Mouse (Mus musculus): ENCODE data around the gene Plekha4. TPM values are rescaled to one million over a fixed set of nuclear protein-coding genes. Genes with fewer than 3 reads are reported as not detected.
A peak's percentile ranks its signal among the peaks of the same experiment; 100 is the strongest.

The Plekha4 gene
- polyA plus RNA-seq, 1 experiment, result 1.2 TPM

GRCm38 (mm10) chr7:45492225-45492844 lies 33.8 kb upstream of the Plekha4 start:
- H3K4me1 ChIP-seq (ENCODE audit: control insufficient read depth, insufficient read depth, low read length), result peaks cover 35% of the 10 kb centered on the region
- H3K4me3 ChIP-seq (replicated peaks; ENCODE audit: insufficient read depth, low read depth, low read length), result no peak overlapping the region
- 75% methylated on average over 8 of the region's 8 CpGs for WGBS
- DNase-seq, result peak; percentile 40 to 51
- peak overlapping the region; percentile 77 for H3K27ac ChIP-seq (ENCODE audit: insufficient read depth, low read length)
- 0 out of 2 replicates have a peak, but pooled peaks have one; percentile 7 for TF ChIP-seq CTCF (IDR thresholded peaks at IDR 0.05; ENCODE audit: borderline replicate concordance, insufficient read depth, low read depth, low read length)
- no peak for TF ChIP-seq POLR2A (IDR thresholded peaks at IDR 0.05; ENCODE audit: borderline replicate concordance, insufficient read depth, low read length)
- H3K27me3 ChIP-seq (ENCODE audit: control insufficient read depth, insufficient read depth, low read length), result no peaks in the 10 kb centered on the region

- no peak for TF ChIP-seq CTCF (IDR thresholded peaks at IDR 0.05; ENCODE audit: borderline replicate concordance, insufficient read depth, low read depth, low read length)
- no peak for TF ChIP-seq POLR2A (IDR thresholded peaks at IDR 0.05; ENCODE audit: borderline replicate concordance, insufficient read depth, low read length)
- Histone ChIP-seq H3K4me3 (replicated peaks; ENCODE audit: insufficient read depth, low read depth, low read length) (no peak overlapping the region), H3K27ac (ENCODE audit: insufficient read depth, low read length) (peak overlapping the region; percentile 97), H3K27me3 (ENCODE audit: control insufficient read depth, insufficient read depth, low read length) (no peaks in the 10 kb centered on the region), H3K4me1 (ENCODE audit: control insufficient read depth, insufficient read depth, low read length) (peaks cover 35% of the 10 kb centered on the region)
- WGBS, result 14% methylated on average over 5 of the region's 5 CpGs
- peak; percentile 87 to 93 for DNase-seq
These were observed 33.2 kb upstream of the Plekha4 start for GRCm38 (mm10) chr7:45492951-45493350.

DNA sequence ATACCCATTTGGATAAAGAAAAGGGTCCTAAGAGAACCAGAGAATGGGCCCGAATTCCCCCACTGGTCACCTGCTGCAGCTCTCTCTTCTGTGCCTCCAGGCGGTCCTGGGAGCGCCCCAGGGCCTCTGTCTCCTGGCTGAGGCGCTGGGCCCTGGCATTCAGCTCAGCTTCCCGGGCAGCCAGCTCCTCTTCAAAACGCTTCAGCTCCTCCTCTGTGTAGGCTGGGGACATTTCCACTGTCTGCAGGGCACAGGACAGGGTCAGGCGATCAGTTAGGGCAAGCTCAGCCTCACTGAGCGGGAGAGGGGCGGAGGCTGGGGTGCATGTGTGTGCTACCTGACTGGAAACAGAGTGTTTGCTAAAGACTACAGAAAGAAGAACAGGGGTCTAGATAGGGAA lies 31.6 kb upstream of the Plekha4 start:
- no peak for TF ChIP-seq CTCF (IDR thresholded peaks at IDR 0.05; ENCODE audit: borderline replicate concordance, insufficient read depth, low read depth, low read length)
- no peak for TF ChIP-seq POLR2A (IDR thresholded peaks at IDR 0.05; ENCODE audit: borderline replicate concordance, insufficient read depth, low read length)
- WGBS, result 60% methylated on average over 9 of the region's 9 CpGs
- no peak overlapping the region for H3K4me3 ChIP-seq (replicated peaks; ENCODE audit: insufficient read depth, low read depth, low read length)
- peak in 1 of 2 experiments; percentile 47 for DNase-seq
- H3K27me3 ChIP-seq (ENCODE audit: control insufficient read depth, insufficient read depth, low read length), result no peaks in the 10 kb centered on the region
- peak overlapping the region; percentile 97 for H3K27ac ChIP-seq (ENCODE audit: insufficient read depth, low read length)
- peaks cover 35% of the 10 kb centered on the region for H3K4me1 ChIP-seq (ENCODE audit: control insufficient read depth, insufficient read depth, low read length)

DNA sequence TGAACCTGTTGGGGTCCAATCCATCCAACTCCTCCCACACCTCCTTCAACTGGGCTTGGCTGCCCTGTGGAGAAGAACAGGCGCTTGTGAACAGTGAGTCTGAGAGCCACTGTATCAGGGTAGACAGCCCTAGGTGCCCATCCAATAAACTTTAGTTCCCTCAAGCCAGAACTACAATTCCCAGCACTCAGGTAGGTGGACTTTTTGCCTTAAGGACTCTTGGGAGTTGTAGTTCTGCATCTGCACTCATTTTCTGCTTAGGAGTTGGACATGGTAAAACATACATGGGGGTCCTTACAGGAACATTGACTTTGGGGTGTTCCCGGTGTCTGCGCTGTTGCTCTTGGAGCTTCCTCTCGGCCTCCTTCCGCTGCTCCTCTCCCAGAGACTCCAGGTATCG lies 27.7 kb upstream of the Plekha4 start:
- H3K4me3 ChIP-seq (replicated peaks; ENCODE audit: insufficient read depth, low read depth, low read length), result no peak overlapping the region
- H3K27ac ChIP-seq (ENCODE audit: insufficient read depth, low read length), result no peak overlapping the region
- WGBS, result 97% methylated on average over 6 of the region's 6 CpGs
- H3K27me3 ChIP-seq (ENCODE audit: control insufficient read depth, insufficient read depth, low read length), result no peaks in the 10 kb centered on the region
- peaks cover 22% of the 10 kb centered on the region for H3K4me1 ChIP-seq (ENCODE audit: control insufficient read depth, insufficient read depth, low read length)
- TF ChIP-seq POLR2A (IDR thresholded peaks at IDR 0.05; ENCODE audit: borderline replicate concordance, insufficient read depth, low read length), result no peak
- no peak for TF ChIP-seq CTCF (IDR thresholded peaks at IDR 0.05; ENCODE audit: borderline replicate concordance, insufficient read depth, low read depth, low read length)
- no peak for DNase-seq

- Histone ChIP-seq H3K27ac (ENCODE audit: insufficient read depth, low read length) (no peak overlapping the region), H3K4me3 (replicated peaks; ENCODE audit: insufficient read depth, low read depth, low read length) (no peak overlapping the region), H3K4me1 (ENCODE audit: control insufficient read depth, insufficient read depth, low read length) (peaks cover 25% of the 10 kb centered on the region), H3K27me3 (ENCODE audit: control insufficient read depth, insufficient read depth, low read length) (no peaks in the 10 kb centered on the region)
- peak in 1 of 2 experiments; percentile 53 for DNase-seq
- WGBS, result 69% methylated on average over 6 of the region's 6 CpGs
- TF ChIP-seq CTCF (IDR thresholded peaks at IDR 0.05; ENCODE audit: borderline replicate concordance, insufficient read depth, low read depth, low read length), result no peak
- no peak for TF ChIP-seq POLR2A (IDR thresholded peaks at IDR 0.05; ENCODE audit: borderline replicate concordance, insufficient read depth, low read length)
These were observed 18.5 kb upstream of the Plekha4 start for GRCm38 (mm10) chr7:45507583-45507982.

DNA sequence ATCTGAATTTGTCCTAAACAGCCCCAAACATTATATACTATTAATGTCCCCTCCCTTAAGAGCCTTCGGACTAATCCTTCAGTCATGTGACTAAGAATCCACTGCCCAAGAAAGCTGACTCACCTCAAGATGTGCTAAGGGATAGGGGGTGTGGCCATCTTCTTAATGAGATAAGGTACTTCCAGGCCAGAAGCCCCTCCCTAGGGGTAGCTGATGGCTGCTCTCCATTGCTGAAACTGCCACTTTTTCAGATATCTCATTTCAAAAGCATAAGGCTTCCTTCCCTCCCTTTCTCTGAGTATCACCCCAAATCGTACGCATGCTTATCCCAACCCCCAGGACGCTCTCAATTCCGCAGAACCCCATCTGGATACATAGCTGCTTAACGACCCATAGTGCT lies 17.6 kb upstream of the Plekha4 start:
- WGBS, result 76% methylated on average over 6 of the region's 6 CpGs
- Histone ChIP-seq H3K4me1 (ENCODE audit: control insufficient read depth, insufficient read depth, low read length) (peaks cover 18% of the 10 kb centered on the region), H3K27ac (ENCODE audit: insufficient read depth, low read length) (no peak overlapping the region), H3K27me3 (ENCODE audit: control insufficient read depth, insufficient read depth, low read length) (no peaks in the 10 kb centered on the region), H3K4me3 (replicated peaks; ENCODE audit: insufficient read depth, low read depth, low read length) (no peak overlapping the region)
- no peak for DNase-seq
- TF ChIP-seq CTCF (IDR thresholded peaks at IDR 0.05; ENCODE audit: borderline replicate concordance, insufficient read depth, low read depth, low read length), result no peak
- TF ChIP-seq POLR2A (IDR thresholded peaks at IDR 0.05; ENCODE audit: borderline replicate concordance, insufficient read depth, low read length), result no peak

- H3K4me1 ChIP-seq (ENCODE audit: control insufficient read depth, insufficient read depth, low read length), result peaks cover 18% of the 10 kb centered on the region
- H3K27me3 ChIP-seq (ENCODE audit: control insufficient read depth, insufficient read depth, low read length), result no peaks in the 10 kb centered on the region
- WGBS, result 22% methylated on average over 19 of the region's 19 CpGs
- H3K27ac ChIP-seq (ENCODE audit: insufficient read depth, low read length), result no peak overlapping the region
- DNase-seq, result peak in 1 of 2 experiments; percentile 48
- no peak for TF ChIP-seq CTCF (IDR thresholded peaks at IDR 0.05; ENCODE audit: borderline replicate concordance, insufficient read depth, low read depth, low read length)
- no peak for TF ChIP-seq POLR2A (IDR thresholded peaks at IDR 0.05; ENCODE audit: borderline replicate concordance, insufficient read depth, low read length)
- peak overlapping the region; percentile 98 for H3K4me3 ChIP-seq (replicated peaks; ENCODE audit: insufficient read depth, low read depth, low read length)
These were observed 16.8 kb upstream of the Plekha4 start for GRCm38 (mm10) chr7:45509181-45509882.

Measured in cerebellum, adult 2 months (tissue).